ENCODE assay signal across 1 mouse cellular context in the genomic region with DNA sequence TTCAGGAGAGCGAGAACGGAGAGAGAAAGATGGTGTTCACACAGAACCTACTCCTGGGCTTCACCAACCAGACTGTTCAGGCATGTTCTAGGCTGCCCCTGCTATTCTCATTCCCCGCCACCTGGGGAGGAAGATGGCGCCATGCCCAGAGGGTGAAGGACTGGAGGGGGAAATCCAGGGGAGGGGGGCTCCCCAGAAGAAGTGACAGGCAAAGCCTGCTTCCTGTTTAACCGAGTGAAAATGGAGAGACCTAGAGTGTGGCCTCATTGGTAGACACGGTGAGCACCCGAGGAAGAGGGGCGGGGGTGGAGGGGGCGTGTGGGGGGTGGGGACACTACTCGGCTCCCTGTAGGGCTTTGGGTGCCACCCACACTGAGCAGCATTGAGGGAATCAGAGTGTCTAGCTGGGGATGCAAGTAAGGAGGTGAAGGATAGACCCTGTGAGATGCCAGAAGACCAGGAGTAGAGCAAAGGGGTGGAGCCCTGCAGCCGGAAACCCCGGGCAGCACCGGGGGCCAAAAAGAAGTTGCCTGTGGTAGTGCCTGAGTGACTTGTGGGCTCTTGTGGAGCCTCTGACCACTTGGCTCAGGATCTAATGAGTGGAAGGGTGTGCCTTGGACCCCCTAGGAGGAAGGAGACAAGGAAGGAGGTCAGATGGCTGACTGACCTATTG.
TF ChIP-seq lines count a peak whose summit lies in the region.

No protein-coding gene starts in this region.

TF ChIP-seq in CH12.LX, 34 proteins besides CTCF, POLR2A, EP300 and RAD21 (continued from another document):
- 0 out of 2 replicates have a peak, but pooled peaks have one; percentile 18 for TF ChIP-seq ZMIZ1 (IDR thresholded peaks at IDR 0.05; ENCODE audit: low read depth, low read length)
- TF ChIP-seq HCFC1 (IDR thresholded peaks at IDR 0.05; ENCODE audit: low read depth, low read length), result no peak; the same call in 1 of the 2 replicates
- TF ChIP-seq RCOR1 (conservative IDR thresholded peaks at IDR 0.05; ENCODE audit: low read depth, low read length), result no peak
- no peak for TF ChIP-seq CHD1 (IDR thresholded peaks at IDR 0.05; ENCODE audit: low read depth, low read length)
- TF ChIP-seq PAX5 (IDR thresholded peaks at IDR 0.05; ENCODE audit: low read length), result no peak
- TF ChIP-seq MYC (IDR thresholded peaks at IDR 0.05; ENCODE audit: low read depth, low read length), result no peak
- TF ChIP-seq IRF4 (IDR thresholded peaks at IDR 0.05; ENCODE audit: low read depth, low read length), result 0 out of 2 replicates have a peak, but pooled peaks have one; percentile 27
- no peak for TF ChIP-seq JUN (IDR thresholded peaks at IDR 0.05; ENCODE audit: insufficient read depth, low read depth, low read length)
- TF ChIP-seq ZNF384 (IDR thresholded peaks at IDR 0.05; ENCODE audit: low read depth, low read length), result no peak
- TF ChIP-seq ELF1 (IDR thresholded peaks at IDR 0.05; ENCODE audit: low read depth, low read length), result peak; percentile 65
- peak; percentile 81 for TF ChIP-seq MAZ (IDR thresholded peaks at IDR 0.05; ENCODE audit: low read depth, low read length)
- no peak for TF ChIP-seq CHD2 (IDR thresholded peaks at IDR 0.05; ENCODE audit: low read length)
- TF ChIP-seq TBP (conservative IDR thresholded peaks at IDR 0.05; ENCODE audit: low read depth, low read length), result no peak
- no peak for TF ChIP-seq MAX (IDR thresholded peaks at IDR 0.05; ENCODE audit: low read length)
- TF ChIP-seq KAT2A (IDR thresholded peaks at IDR 0.05; ENCODE audit: insufficient replicate concordance, low read length), result no peak
- no peak for TF ChIP-seq E2F4 (IDR thresholded peaks at IDR 0.05; ENCODE audit: insufficient replicate concordance, low read depth, low read length)
- no peak for TF ChIP-seq NELFE (IDR thresholded peaks at IDR 0.05; ENCODE audit: low read depth, low read length)
- no peak for TF ChIP-seq TCF12 (IDR thresholded peaks at IDR 0.05; ENCODE audit: low read depth, low read length)
- TF ChIP-seq SMC3 (IDR thresholded peaks at IDR 0.05; ENCODE audit: low read depth, low read length), result no peak
- no peak for TF ChIP-seq NRF1 (IDR thresholded peaks at IDR 0.05; ENCODE audit: low read depth, low read length)
- TF ChIP-seq USF2 (conservative IDR thresholded peaks at IDR 0.05; ENCODE audit: low read depth, low read length), result no peak
- TF ChIP-seq BHLHE40 (IDR thresholded peaks at IDR 0.05; ENCODE audit: low read depth, low read length), result no peak
- TF ChIP-seq GABPA (IDR thresholded peaks at IDR 0.05; ENCODE audit: insufficient replicate concordance, low read depth, low read length), result no peak
- TF ChIP-seq POLR2AphosphoS2 (IDR thresholded peaks at IDR 0.05; ENCODE audit: low read depth, low read length), result no peak
- TF ChIP-seq MXI1 (IDR thresholded peaks at IDR 0.05; ENCODE audit: low read depth, low read length), result no peak
